8 mouse cellular contexts compared by ENCODE assay signal in the genomic region with DNA sequence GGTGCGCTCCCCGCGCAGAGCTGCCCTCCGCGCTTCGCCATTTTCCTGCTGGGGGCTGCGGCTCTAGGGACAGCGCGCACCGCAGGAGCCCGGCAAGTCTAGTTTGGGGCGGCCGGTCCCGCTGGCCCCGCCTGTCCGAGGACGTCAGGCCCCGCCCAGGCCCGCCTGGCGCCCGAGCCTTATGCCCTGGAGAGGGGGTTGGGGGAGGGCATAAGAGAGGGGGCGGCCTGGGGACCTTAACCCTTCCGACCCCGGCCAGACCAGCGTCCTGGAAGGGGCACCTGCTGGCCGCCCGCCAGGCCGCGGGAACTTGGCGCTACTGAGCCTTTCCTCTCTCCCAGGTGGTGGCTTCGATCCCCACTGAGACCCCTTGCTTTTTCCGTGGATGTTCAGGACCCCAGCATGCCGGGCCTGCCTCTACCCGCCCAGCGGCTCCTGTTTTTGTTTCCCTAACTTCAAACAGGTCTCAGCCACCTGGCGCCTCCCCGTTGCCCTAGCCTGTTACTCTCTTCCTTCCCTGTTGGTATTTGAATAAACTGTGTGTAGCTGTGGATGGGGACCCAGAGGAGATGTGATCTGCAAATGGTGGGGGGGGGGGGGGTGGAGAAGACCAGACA. TPM values are rescaled to one million over a fixed set of nuclear protein-coding genes. Genes with fewer than 3 reads are reported as not detected.
A peak's percentile ranks its signal among the peaks of the same experiment; 100 is the strongest.
DNase-seq lines count a peak whose midpoint lies in the region; ATAC-seq and TF ChIP-seq lines count a peak whose summit lies in the region.

Gene Lama5, minus strand, starts transcription at position 98 of the 617 bp plus-strand sequence.

- peak within 1 kb of the TSS; percentile 66 for H3K27ac ChIP-seq in left cerebral cortex, adult 2 months
- H3K27ac ChIP-seq in heart, adult 2 months, result peak within 1 kb of the TSS; percentile 89
- H3K27ac ChIP-seq in lung, embryonic 14.5 days (ENCODE audit: low read depth), result peak within 1 kb of the TSS; percentile 78

- DNase-seq in left cerebral cortex, adult 2 months (ENCODE audit: extremely low spot score in 1 of 2, low spot score in 2 of 2), result no peak
- DNase-seq in left cerebral cortex, adult 8-10 months (ENCODE audit: low spot score in 2 of 2), result no peak
- DNase-seq in embryo, embryonic 10 days (ENCODE audit: low spot score), result peak; percentile 79
- peak; percentile 85 for DNase-seq in heart, adult 2 months
- peak; percentile 87 for DNase-seq in kidney, adult 18-20 months
- DNase-seq in lung, embryonic 14.5 days, result peak; percentile 84
- DNase-seq in retina, postnatal 1 day, result peak; percentile 82
- DNase-seq in frontal cortex, postnatal 25 days (ENCODE audit: low spot score in 2 of 2), result no peak

- peaks cover 21% of the 10 kb centered on the region for H3K4me1 ChIP-seq in heart, adult 2 months (ENCODE audit: control insufficient read depth, insufficient read depth, low read length)
- H3K4me1 ChIP-seq in lung, embryonic 14.5 days (ENCODE audit: insufficient read depth), result peaks cover 42% of the 10 kb centered on the region

- TF ChIP-seq POLR2A in heart, adult 2 months (IDR thresholded peaks at IDR 0.05; ENCODE audit: insufficient read depth, low read depth, low read length), result peak; percentile 64; the same call in 1 of the 2 replicates

- peak; percentile 73 for ATAC-seq in lung, embryonic 14.5 days (ENCODE audit: insufficient read depth)

- H3K4me2 ChIP-seq in lung, embryonic 14.5 days, result peak within 1 kb of the TSS; percentile 92

- no peaks in the 10 kb centered on the region for H3K9me3 ChIP-seq in lung, embryonic 14.5 days (ENCODE audit: low read depth, low read length)

- intact Hi-C loops in left cerebral cortex, adult 2 months (cut with DNase I), result no loop called here
- intact Hi-C loops in heart, adult 2 months (cut with DNase I), result loop anchor here (2.0 kb wide), 2 partner anchors 17 to 25 kb away; no protein-coding TSS in a partner anchor

- no peak for TF ChIP-seq CTCF in left cerebral cortex, adult 2 months (IDR thresholded peaks at IDR 0.05)
- TF ChIP-seq CTCF in heart, adult 2 months (IDR thresholded peaks at IDR 0.05), result no peak
- no peak for TF ChIP-seq CTCF in lung, embryonic 14.5 days (IDR thresholded peaks at IDR 0.05; ENCODE audit: low read depth)

- peak within 1 kb of the TSS; percentile 75 for H3K4me3 ChIP-seq in left cerebral cortex, adult 2 months
- peak within 1 kb of the TSS; percentile 82 for H3K4me3 ChIP-seq in heart, adult 2 months
- H3K4me3 ChIP-seq in lung, embryonic 14.5 days (ENCODE audit: low read depth, low read length), result peak within 1 kb of the TSS; percentile 67

- TF ChIP-seq EP300 in heart, adult 2 months (IDR thresholded peaks at IDR 0.05; ENCODE audit: insufficient read depth, low read depth, low read length), result no peak

- no peaks in the 10 kb centered on the region for H3K36me3 ChIP-seq in heart, adult 2 months (ENCODE audit: control insufficient read depth, insufficient read depth, low read length)
- H3K36me3 ChIP-seq in lung, embryonic 14.5 days (ENCODE audit: insufficient read depth), result no peaks in the 10 kb centered on the region

- 3% methylated on average over 33 of the region's 37 CpGs for WGBS in heart, adult 2 months
- WGBS in lung, embryonic 14.5 days, result under 1% methylated on average over 37 of the region's 37 CpGs

- H3K79me2 ChIP-seq in heart, adult 2 months (replicated peaks; ENCODE audit: control insufficient read depth, insufficient read depth, low read length), result no peaks in the 10 kb centered on the region; the same call in none of the 2 replicates

- H3K27me3 ChIP-seq in heart, adult 2 months (ENCODE audit: control insufficient read depth, insufficient read depth, low read length), result no peaks in the 10 kb centered on the region
- peaks cover 25% of the 10 kb centered on the region for H3K27me3 ChIP-seq in lung, embryonic 14.5 days (ENCODE audit: insufficient read depth, low read length)

- peak within 1 kb of the TSS; percentile 89 for H3K9ac ChIP-seq in heart, adult 2 months (ENCODE audit: low read depth, low read length)
- H3K9ac ChIP-seq in lung, embryonic 14.5 days, result peak within 1 kb of the TSS; percentile 70

RNA-seq across cellular contexts. Expression of gene Lama5, which starts in this region (rescaled TPM):
- 10 to 100 TPM in 1 of 2 experiments, 1 to 10 TPM in 1; 9.5 to 11.2 TPM for total RNA-seq in left cerebral cortex, adult 2 months (2021)
- 10 to 100 TPM in 1 of 4 experiments, 1 to 10 TPM in 3; 5.9 to 11.1 (median 7.3) TPM for total RNA-seq in left cerebral cortex, adult 8-10 months (2022)
- 100 to 1,000 TPM in 1 of 2 experiments, 10 to 100 TPM in 1; 66.3 to 104 TPM for total RNA-seq in heart, adult 2 months (2021)
- polyA plus RNA-seq in heart, adult 2 months (2012; rRNA removed), result 83.6 and 109 TPM in 2 replicates
- polyA plus RNA-seq in lung, embryonic 14.5 days (2014; fragmentation: Nextera tagmentation; extraction: Ambion mirVana), result 95.0 and 95.1 TPM in 2 replicates

Comparison
In these comparisons a context has a peak if more than half of its experiments do, and no peak if none do; other contexts are left out.
1. RNA of gene Lama5 (total RNA-seq): 66.3 to 104 TPM in heart, adult 2 months; 9.5 to 11.2 TPM in left cerebral cortex, adult 2 months and 5.9 to 11.1 TPM in left cerebral cortex, adult 8-10 months; every median in the first group is over 4 times any median in the second.
2. DNase-seq: peak in embryo, embryonic 10 days (single experiment), heart, adult 2 months (2 of 2), kidney, adult 18-20 months (single experiment), lung, embryonic 14.5 days (single experiment) and retina, postnatal 1 day (single experiment); none in left cerebral cortex, adult 2 months (0 of 2), left cerebral cortex, adult 8-10 months (0 of 2) and frontal cortex, postnatal 25 days (0 of 2).
3. Peak in every context shown above with its lines, with median percentiles within 50 percentile points of each other: H3K27ac ChIP-seq and H3K4me3 ChIP-seq.